Mouse (Mus musculus) limb, embryonic 14.5 days (tissue): ENCODE measurements at regions not wholly inside any gene's neighbourhood (a gene's known extent, or its start where the extent isn't known, plus 50 kb on each side); places are given as distances from the start of the nearest gene placed in this dataset.

ENCODE experiments used
- ATAC-seq: fragments of 200-750 bp; cut with Nextera tagmentation; 2 replicates; pipeline ENCODE4 v1.8.0; 2017; ENCODE audit warnings: low read depth, moderate number of reproducible peaks, moderate TSS enrichment; ENCODE audit not compliant: low FRiP score
- DNase-seq: peaks from one replicate; pipeline ENCODE4 v3.0.0-alpha.2; 2015; ENCODE audit warnings: low spot score
- H3K27ac ChIP-seq: fragments of 300-500 bp; sonication (generic); replicated peaks from 2 replicates; pipeline ENCODE4 v1.5.1; 2014; ENCODE audit warnings: low read depth, mild to moderate bottlenecking, low read length, moderate library complexity, mixed read lengths
- H3K27me3 ChIP-seq: fragments of 300-500 bp; sonication (generic); 2 replicates; pipeline ENCODE4 v1.6.1; 2014; ENCODE audit warnings: low read length, mixed read lengths; ENCODE audit not compliant: control insufficient read depth, insufficient read depth
- H3K36me3 ChIP-seq: fragments of 300-500 bp; sonication (generic); 2 replicates; pipeline ENCODE4 v1.6.1; 2014; ENCODE audit warnings: mild to moderate bottlenecking, low read length, moderate library complexity, mixed read lengths; ENCODE audit not compliant: control insufficient read depth, insufficient read depth
- H3K4me1 ChIP-seq: fragments of 300-500 bp; sonication (generic); 2 replicates; pipeline ENCODE4 v1.6.1; 2014; ENCODE audit warnings: antibody characterized with exemption, low read length, mixed read lengths; ENCODE audit not compliant: control insufficient read depth, insufficient read depth
- H3K4me2 ChIP-seq: fragments of 300-500 bp; sonication (generic); replicated peaks from 2 replicates; pipeline ENCODE4 v1.6.1; 2014; ENCODE audit warnings: low read depth, mild to moderate bottlenecking, low read length, moderate library complexity; ENCODE audit not compliant: severe bottlenecking
- H3K4me3 ChIP-seq: fragments of 300-500 bp; sonication (generic); replicated peaks from 2 replicates; pipeline ENCODE4 v1.5.1; 2014; ENCODE audit warnings: low read length
- H3K9ac ChIP-seq: fragments of 300-500 bp; sonication (generic); 2 replicates; pipeline ENCODE4 v1.6.1; 2014; ENCODE audit warnings: mild to moderate bottlenecking, low read depth, low read length, moderate library complexity; ENCODE audit not compliant: severe bottlenecking
- H3K9me3 ChIP-seq: fragments of 300-500 bp; sonication (generic); 2 replicates; pipeline ENCODE4 v1.6.1; 2016; ENCODE audit warnings: low read length; ENCODE audit not compliant: control insufficient read depth
- POLR2A ChIP-seq: fragments of 200-500 bp; IDR thresholded peaks from 2 replicates; pipeline ENCODE4 v1.8.0; 2012; ENCODE audit warnings: inconsistent platforms, mild to moderate bottlenecking, moderate library complexity, borderline replicate concordance; ENCODE audit not compliant: insufficient read depth, insufficient read length; ENCODE audit errors: extremely low read depth
- WGBS: fragments of 180-500 bp; shearing (Covaris S2); extraction: QIAGEN DNeasy Blood & Tissue Kit; methylation state at CpG from one replicate; pipeline ENCODE4 v1.1.7; 2014; 5-methylcytosine and 5-hydroxymethylcytosine counted together

GRCm38 (mm10) chr13:50359536-50359935, 58.1 kb upstream of the Fbxw17 start:
- Histone ChIP-seq H3K4me1 (no peaks in the 10 kb centered on the region), H3K9ac (no peak overlapping the region), H3K27me3 (no peaks in the 10 kb centered on the region), H3K36me3 (no peaks in the 10 kb centered on the region), H3K9me3 (no peaks in the 10 kb centered on the region), H3K4me2 (no peak overlapping the region), H3K27ac (no peak overlapping the region), H3K4me3 (no peak overlapping the region)
- DNase-seq (peak; percentile 71), ATAC-seq (no peak)
- 63% methylated on average over 2 of the region's 2 CpGs for whole genome bisulfite sequencing
- no peak for TF ChIP-seq POLR2A
